Mouse (Mus musculus) skeletal muscle tissue, adult 2 months (tissue): Measurements from ENCODE around the gene Phc2.

Source experiments
- DNase-seq: peaks from one replicate; pipeline ENCODE4 v3.0.0-alpha.2; 2012; ENCODE audit warnings: low read depth, low spot score

The Phc2 gene

GRCm38 (mm10) chr4:128782645-128783044 is 128.1 kb downstream of the Phc2 start:
- no peak for DNase-seq

GRCm38 (mm10) chr4:128784950-128785631 is 130.6 kb downstream of the Phc2 start:
- DNase-seq: no peak

GRCm38 (mm10) chr4:128785921-128786654 is 131.6 kb downstream of the Phc2 start:
- no peak for DNase-seq

DNA sequence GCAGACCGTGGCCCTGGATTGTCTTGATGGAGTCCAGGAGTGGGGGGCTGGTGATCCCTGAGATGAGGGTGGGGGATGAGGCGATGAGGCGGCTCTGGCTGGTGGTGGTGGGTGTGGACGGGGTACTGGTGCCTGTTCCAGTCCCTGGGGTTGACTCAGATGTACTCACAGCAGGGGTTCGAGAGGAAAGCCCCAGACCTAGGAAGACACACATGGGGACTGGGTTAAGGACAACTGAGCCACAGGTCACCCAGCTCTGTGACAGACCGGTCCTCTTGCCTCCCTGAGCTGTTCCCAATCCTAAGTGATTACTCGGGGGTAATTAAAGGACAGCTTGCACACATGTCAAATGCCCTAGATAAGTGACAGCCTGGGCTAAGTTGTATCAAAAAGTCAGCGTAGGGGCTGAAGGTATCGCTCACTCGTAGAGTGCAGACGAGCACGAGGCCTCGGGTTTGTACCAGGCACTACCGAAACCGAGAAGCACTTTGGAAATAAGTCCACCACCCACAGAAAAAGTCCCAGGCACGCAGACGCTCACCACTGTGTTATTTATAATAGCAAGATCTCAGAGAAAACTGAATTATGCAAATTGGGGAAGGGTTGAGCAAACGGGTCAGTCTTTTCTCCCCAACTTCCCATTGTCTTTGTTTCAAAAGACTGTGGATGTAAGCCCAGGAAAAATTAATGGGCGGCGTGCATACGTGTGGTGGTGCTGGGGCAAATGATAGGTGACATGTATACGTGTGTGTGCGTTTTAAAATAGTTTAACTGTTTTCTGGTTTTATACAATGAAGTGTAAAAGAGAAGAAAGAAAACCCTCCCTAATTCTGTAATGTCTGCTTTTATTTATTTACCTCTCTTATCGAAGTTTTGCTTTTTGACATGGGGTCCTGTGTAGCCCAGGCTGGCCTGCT is 132.8 kb downstream of the Phc2 start:
- DNase-seq: no peak

- no peak for DNase-seq
Observed at GRCm38 (mm10) chr4:128788108-128788507, 133.6 kb downstream of the Phc2 start.

GRCm38 (mm10) chr4:128789646-128790045 is 135.1 kb downstream of the Phc2 start:
- DNase-seq: no peak

DNA sequence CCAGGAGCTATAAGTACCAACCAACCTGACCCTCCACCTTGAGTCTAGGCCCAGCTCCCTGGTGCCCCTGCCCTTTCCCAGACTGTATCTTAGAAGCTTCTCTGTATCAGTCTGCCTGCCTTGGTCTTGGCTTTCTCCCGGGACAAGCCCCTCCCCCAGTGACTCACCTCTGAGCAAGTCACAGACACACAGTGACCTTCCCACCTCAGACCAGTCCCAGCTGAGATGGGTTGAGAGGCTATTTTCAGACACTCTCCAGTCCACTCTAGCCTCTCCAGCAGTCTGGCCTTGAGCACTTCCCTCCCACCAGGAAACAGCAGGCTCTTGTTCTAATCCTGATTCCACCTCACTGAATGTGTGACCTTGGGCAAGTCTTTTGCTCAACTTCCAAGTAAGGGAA is 139.2 kb downstream of the Phc2 start:
- DNase-seq: no peak

DNA sequence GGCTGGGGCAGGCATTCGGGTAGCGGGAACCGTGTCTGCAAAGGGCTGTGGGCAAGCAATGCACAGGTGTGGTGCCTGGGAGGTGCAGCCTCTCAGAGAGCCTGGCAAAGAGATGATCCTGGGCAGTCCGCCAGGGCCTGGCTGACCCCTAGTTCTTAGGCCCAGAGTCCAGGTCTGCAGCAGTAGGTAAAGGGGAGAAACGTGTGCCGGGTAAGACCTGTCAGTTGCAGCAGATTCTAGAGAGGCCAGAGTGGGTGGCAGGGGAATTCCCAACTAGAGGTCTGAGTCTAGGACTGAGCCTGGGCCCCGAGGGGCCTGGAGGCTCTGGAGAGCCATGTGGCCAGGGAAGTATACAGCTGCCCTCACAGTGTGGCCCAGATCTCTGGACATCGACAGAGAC is 139.7 kb downstream of the Phc2 start:
- no peak for DNase-seq

GRCm38 (mm10) chr4:128795596-128795995 is 141.1 kb downstream of the Phc2 start:
- no peak for DNase-seq

GRCm38 (mm10) chr4:128796788-128797187 is 142.3 kb downstream of the Phc2 start:
- no peak for DNase-seq

GRCm38 (mm10) chr4:128801675-128802465 is 147.4 kb downstream of the Phc2 start:
- no peak for DNase-seq
